Mouse (Mus musculus) layer of hippocampus, adult 9-11 months (tissue): ENCODE measurements around the gene Zfp791.
A peak's percentile ranks its signal among the peaks of the same experiment; 100 is the strongest.
"Not testable (repeated sequence)": the region's sequence is repeated elsewhere in the genome, so short reads cannot be mapped to it uniquely, and the experiment has no call there.

Experiments
- DNase-seq: peaks from one replicate; pipeline ENCODE4 v3.0.0; 2022

Gene Zfp791

GRCm38 (mm10) chr8:85082169-85082568 is 40.7 kb downstream of the Zfp791 start:
- DNase-seq = not testable (repeated sequence)

DNA sequence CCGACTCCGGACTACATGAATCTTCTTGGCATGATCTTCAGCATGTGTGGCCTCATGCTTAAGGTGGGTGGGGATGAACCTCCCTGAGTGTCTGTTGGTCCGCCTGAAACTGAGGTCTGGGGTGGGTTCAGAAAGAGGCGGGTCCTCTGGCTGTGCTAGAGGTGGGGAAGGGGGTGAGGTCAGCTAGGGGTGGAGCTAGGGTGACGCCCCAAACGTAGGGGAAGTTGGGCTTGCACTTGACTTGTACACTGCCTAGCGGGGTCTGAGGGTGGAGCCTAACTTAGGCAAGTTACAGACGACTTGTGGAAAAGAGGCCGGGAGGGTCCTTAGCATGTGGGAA is 41.7 kb downstream of the Zfp791 start, which contains the start of gene Wdr83:
TSS of gene Wdr83 (minus strand) at position 91 of the 340 bp plus-strand sequence.
- peak; percentile 55 for DNase-seq

- no peak for DNase-seq
These were observed 42.2 kb downstream of the Zfp791 start, which contains the start of gene Wdr83os for GRCm38 (mm10) chr8:85080532-85081215. Gene Wdr83os, plus strand, starts transcription at chr8:85080740.

DNA sequence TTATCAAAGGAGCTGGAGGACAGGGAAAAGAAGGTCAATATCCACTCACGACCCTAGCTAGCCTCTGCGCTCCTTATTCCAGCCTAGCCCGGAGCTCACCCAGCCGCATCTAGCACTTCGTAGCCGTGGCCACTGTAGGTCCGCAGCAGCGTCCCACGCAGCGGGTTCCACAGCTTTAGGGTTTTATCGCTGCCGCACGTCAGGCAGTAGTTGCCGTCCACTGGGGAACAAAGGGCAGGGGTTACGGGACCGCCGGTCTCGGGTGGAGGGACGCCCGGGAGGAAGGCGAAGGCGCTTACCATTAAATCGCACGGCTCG is 42.7 kb downstream of the Zfp791 start:
- no peak for DNase-seq

- peak; percentile 88 for DNase-seq
These were observed 45.9 kb downstream of the Zfp791 start for GRCm38 (mm10) chr8:85076993-85077392.

DNA sequence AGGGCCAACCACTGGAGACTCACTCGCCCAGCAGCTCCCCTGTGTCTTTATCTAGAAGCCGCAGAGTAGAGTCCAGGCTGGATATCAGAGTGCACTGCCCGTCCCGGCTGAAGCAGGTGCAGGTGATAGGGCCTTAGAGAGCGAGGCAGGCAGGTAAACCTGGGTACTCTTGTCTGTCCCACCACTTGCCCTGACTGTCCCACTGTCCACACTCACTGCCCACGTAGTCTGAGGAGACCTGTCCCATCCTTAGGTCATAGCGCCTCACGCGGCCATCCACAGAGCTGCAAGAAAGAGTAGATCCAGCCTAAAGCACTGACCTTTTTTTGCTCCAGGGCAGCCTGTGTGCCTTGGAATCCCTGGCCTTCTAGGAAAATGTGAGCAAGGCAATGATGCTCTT is 46.9 kb downstream of the Zfp791 start:
- DNase-seq = no peak

DNA sequence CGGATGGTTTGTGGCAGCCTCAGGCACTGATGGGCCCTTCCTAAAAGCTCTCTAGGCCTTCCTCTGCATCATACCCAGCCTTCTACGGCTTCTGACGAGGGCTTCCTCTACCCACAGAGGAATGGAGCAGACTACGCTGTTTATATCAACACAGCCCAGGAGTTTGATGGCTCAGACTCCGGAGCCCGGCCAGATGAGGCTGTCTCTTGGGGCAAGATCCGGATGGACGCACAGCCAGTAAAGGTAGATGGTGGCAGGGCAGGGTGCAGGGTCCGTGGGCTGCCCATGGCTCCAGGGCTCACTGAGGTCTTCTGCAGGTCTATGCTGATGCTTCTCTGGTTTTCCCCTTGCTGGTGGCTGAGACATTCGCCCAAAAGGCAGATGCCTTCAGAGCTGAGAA is 48.3 kb downstream of the Zfp791 start:
- no peak for DNase-seq

GRCm38 (mm10) chr8:85074167-85074566 is 48.7 kb downstream of the Zfp791 start:
- no peak for DNase-seq

DNA sequence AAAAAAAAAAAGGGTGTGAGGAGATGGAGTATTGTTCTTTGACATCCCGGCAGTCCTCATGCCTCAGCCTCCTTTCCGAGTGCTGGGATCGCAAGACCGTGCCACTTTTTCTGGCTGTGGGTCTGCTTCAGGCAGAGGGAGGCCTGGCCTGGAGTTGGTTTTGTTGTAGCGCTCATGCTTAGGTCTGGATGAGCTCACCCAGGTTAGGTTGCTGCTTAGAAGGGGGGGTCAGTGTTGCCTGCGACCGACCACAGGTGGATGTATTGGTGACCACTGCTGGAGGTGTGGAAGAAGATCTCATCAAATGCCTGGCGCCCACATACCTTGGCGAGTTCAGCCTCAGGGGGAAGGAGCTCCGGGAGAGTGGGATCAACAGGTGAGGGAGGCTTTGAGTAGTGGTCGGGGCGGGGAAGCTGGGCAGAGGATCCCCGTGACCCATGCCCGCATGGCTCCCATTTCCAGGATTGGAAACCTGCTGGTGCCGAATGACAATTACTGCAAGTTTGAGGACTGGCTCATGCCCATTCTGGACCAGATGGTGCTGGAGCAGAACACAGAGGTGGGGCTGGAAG is 49.8 kb downstream of the Zfp791 start:
- DNase-seq = no peak

DNA sequence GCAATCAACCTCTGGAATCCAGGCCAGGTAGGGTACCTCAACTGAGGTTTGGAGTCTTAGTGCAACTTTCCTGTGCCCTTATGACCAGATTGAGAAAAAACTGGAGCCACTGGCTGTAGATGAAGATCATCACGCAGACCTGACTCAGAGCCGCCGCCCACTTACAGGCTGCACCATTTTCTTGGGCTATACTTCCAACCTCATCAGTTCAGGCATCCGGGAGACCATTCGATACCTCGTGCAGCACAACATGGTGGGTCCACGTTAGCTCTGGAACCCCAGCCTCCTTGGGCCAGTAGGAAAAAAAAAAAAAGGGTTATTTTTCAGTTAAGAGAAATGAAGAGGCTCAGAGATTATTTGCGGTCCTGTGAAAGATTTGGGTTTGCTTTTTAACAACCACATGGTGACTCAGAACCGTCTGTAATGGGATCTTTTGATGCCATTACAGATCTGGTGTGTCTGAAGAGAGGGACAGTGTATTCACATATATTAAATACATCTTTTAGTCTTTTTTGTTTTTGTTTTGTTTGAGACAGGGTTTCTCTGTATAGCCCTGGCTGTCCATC is 50.4 kb downstream of the Zfp791 start:
- DNase-seq = no peak

- peak; percentile 93 for DNase-seq
These were observed 51.2 kb downstream of the Zfp791 start, which contains the start of gene Dhps for GRCm38 (mm10) chr8:85071514-85072281. Gene Dhps, plus strand, starts transcription at chr8:85071757.

DNA sequence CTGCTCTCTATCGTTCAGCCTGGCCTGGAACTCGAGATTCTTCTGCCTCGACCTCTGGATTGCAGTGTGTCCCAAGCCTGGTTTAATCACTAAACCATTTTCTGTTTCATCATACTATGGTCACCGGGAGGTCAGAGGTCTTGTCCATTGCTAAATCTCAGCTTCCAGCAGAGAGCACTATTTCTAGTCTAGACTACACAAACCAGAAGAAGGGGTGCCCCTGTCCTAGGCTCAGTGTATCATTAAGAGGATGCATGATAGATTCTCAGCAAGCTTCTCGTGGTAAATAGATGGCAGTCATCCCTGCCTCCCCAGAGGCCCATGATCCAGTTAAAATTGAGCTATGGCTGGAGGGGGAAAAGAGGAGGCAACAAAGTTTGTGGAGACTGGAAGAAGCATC is 51.9 kb downstream of the Zfp791 start:
- DNase-seq = no peak

DNA sequence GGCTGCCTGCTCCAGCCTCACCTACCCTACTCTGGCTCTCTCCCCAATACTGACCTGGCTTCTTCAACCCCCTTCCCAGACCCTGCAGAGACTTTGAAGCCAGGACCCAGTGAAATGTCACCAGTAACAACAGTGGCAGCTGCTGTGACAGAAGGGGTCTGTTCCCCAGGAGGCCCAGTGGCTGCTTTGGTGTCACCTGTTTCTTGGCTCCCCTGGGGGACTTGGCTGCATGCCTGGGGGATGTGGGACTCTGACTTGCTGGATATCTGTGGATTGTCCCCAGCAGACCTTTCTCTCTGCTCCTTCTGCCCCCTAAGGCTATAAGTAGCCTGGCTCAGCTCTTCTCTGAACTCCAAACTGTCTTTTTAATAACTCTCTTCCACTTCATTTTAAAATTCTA is 54.9 kb downstream of the Zfp791 start, which contains the start of gene Gm5741:
TSS of gene Gm5741 (minus strand) at position 1 of the 400 bp plus-strand sequence.
- DNase-seq = no peak

GRCm38 (mm10) chr8:85067155-85067554 is 55.7 kb downstream of the Zfp791 start:
- DNase-seq = no peak

DNA sequence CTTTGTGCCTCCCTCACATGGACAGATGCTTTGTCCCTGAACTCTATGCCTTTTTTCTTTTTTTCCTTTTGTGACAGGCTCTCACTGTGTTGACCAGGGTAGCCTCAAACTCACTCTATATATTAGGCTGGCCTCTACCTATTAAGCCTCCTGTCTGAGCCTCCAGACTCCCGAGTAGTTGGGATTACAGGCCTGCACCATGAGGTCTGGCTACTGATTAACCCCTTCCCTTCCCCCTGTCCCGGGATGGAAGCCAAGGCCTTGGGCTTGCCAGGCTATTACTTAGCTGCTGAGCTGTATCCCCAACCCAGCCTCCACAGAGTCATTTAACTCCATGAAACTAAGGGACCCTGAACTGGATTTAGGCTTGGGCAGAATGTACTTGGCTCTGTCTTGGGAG is 57.7 kb downstream of the Zfp791 start:
- DNase-seq = no peak

DNA sequence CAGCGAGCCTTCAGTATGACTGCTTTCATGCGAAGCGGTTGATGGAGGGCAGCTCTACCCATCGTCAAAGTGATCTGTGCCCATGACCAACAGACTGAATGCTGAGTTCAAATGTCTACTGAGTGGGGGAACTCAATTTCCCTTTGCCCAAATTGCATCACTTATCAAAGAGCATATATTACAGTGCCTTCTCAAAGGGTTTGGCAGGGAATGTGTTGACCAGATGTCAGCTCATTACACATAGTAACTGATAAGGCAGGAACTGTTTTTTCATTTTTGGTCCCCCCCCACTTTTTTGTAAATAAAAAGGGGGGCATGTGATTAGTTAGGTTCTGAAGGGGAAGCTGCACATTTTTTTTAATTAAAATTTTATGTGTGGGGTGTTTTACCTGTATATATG is 60.3 kb downstream of the Zfp791 start:
- no peak for DNase-seq

DNA sequence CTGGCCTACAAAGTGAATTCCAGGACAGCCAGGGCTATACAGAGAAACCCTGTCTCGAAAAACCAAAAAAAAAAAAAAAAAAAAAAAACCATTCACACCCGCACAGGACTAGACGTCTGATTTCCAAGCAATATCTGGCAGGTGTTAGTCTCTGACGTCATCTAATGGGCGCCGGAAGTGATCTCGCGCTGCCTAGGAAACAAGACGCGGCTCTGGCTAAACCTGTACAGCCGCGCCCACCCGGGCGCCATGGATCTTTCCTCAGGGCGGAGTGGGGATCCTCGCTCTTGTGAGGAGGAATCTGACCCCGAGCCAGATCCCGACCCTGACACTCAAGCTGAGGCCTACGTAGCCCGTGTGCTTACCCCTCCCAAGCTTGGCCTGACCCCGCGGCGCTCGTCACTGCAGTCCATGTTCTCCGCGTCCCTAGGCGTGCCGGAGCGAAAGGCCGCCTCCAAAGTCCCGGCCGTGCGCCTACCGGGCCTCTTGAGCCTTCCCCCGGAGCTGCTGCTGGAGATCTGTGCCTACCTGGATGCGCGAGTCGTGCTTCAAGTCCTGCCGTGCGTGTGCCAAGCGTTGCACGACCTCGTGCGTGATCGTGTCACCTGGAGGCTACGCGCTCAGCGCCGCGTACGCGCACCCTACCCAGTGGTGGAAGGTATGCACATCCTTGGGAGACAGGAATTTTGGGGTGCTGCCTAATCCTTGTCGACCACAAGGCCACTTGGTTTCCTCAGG is 62.8 kb downstream of the Zfp791 start, which contains the start of gene Fbxw9:
TSS of gene Fbxw9 (plus strand) at position 177 of the 738 bp plus-strand sequence.
- DNase-seq = peak; percentile 94
